Comparison of ENCODE assay signal across 8 mouse cellular contexts in the genomic region with DNA sequence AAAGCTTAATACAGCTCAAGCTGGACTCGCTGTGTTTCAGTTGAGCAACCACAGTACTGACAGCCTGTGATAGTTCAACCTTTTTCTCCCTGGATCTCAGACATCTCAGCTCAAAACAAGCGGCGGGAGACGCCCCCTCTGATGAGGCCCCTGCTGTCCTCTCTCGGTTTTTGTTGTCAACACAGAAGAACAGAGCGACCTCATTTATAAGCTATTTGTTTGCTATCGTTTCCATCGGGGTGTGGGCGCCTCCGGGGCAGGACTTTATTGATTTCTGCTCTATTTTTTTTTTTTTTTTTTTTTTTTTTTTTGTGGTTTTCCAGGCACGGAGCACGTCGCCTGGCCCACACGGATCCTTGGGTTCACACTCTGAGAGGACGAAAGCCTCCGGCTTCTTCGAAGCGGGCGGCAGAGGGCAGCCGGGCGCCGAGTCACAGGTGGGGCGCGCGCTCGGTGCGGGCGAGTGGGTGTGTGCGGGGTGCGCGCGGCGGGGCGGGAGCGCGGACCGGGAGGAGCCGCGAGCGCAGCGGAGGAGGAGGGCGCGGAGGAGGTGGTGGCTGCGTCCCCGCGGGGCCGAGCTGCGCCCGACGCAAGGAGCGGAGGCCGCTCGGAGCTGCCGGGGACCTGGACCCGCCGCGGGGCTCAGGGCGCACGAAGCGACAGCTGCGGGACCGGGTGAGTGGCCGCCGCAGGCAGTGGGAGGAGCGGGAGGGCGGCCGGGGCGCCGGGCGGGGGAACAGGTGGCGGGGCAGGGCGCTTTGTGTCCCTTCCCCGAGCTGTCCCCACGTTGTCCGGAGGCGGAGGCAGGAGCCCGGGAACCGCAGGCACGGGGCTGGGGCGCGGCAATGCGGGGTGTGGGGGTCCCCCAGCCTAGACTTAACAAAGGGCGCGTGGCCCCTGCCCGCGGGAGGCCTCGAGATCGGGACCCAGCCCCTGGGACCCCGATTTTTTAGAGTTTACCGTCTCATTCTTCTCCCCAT. TPM values are rescaled to one million over a fixed set of nuclear protein-coding genes. Genes with fewer than 3 reads are reported as not detected.
A peak's percentile ranks its signal among the peaks of the same experiment; 100 is the strongest.
DNase-seq lines count a peak whose midpoint lies in the region; ATAC-seq lines count a peak whose summit lies in the region.

Gene Dapk1 (plus strand): TSS at position 512 of the 980 bp plus-strand sequence.

- no peaks in the 10 kb centered on the region for H3K9me3 ChIP-seq in intestine, embryonic 15.5 days
- no peaks in the 10 kb centered on the region for H3K9me3 ChIP-seq in megakaryocyte, embryonic 14.5 days

- DNase-seq in adrenal gland, adult 2 months, result peak; percentile 91
- peak; percentile 93 for DNase-seq in embryo, embryonic 11 days
- DNase-seq in gastrocnemius, postnatal 36 days, result peak; percentile 69 to 79
- peak; percentile 75 to 92 for DNase-seq in left cerebral cortex, postnatal 10 days (ENCODE audit: extremely low spot score in 1 of 2, low spot score in 2 of 2)
- DNase-seq in right cerebral cortex, postnatal 25 days, result peak; percentile 89
- DNase-seq in urinary bladder, postnatal 36 days (ENCODE audit: low spot score in 2 of 2), result peak; percentile 80 to 85

- ATAC-seq in intestine, embryonic 15.5 days, result peak; percentile 94

- peak within 1 kb of the TSS; percentile 70 for H3K27ac ChIP-seq in intestine, embryonic 15.5 days

- H3K36me3 ChIP-seq in intestine, embryonic 15.5 days, result no peaks in the 10 kb centered on the region
- peaks cover 37% of the 10 kb centered on the region for H3K36me3 ChIP-seq in megakaryocyte, embryonic 14.5 days (replicated peaks; ENCODE audit: low read length)

- H3K4me2 ChIP-seq in intestine, embryonic 15.5 days (replicated peaks), result peak within 1 kb of the TSS; percentile 96

- peak within 1 kb of the TSS; percentile 78 for H3K9ac ChIP-seq in intestine, embryonic 15.5 days

- under 1% methylated on average over 76 of the region's 90 CpGs for WGBS in intestine, embryonic 15.5 days

- no peaks in the 10 kb centered on the region for H3K4me1 ChIP-seq in intestine, embryonic 15.5 days (replicated peaks)
- peaks cover 36% of the 10 kb centered on the region for H3K4me1 ChIP-seq in megakaryocyte, embryonic 14.5 days

- intact Hi-C loops in gastrocnemius, postnatal 36 days (cut with DNase I), result loop anchor here (2.0 to 5.0 kb wide), 3 partner anchors 86 to 137 kb away; no protein-coding TSS in a partner anchor
- intact Hi-C loops in left cerebral cortex, postnatal 10 days (cut with DNase I), result loop anchor here (5.0 kb wide), 2 partner anchors 76 to 119 kb away; no protein-coding TSS in a partner anchor

- peak within 1 kb of the TSS; percentile 82 for H3K4me3 ChIP-seq in intestine, embryonic 15.5 days (replicated peaks)
- H3K4me3 ChIP-seq in megakaryocyte, embryonic 14.5 days (replicated peaks), result peak within 1 kb of the TSS; percentile 93

- no peaks in the 10 kb centered on the region for H3K27me3 ChIP-seq in intestine, embryonic 15.5 days (replicated peaks)
- H3K27me3 ChIP-seq in megakaryocyte, embryonic 14.5 days (replicated peaks), result peaks cover 12% of the 10 kb centered on the region

RNA-seq across cellular contexts. Expression of gene Dapk1, which starts in this region (rescaled TPM):
- total RNA-seq in adrenal gland, adult 2 months (2021), result 10 to 100 TPM; 15.5 to 18.9 TPM
- 25.8 and 29.9 TPM in 2 replicates for polyA plus RNA-seq in adrenal gland, adult 2 months (2012; rRNA removed)
- total RNA-seq in gastrocnemius, postnatal 36 days (2021), result 1 to 10 TPM; 3.9 to 4.2 TPM
- 10.7 and 11.8 TPM in 2 replicates for polyA plus RNA-seq in intestine, embryonic 15.5 days (2015; fragmentation: Nextera tagmentation; extraction: Ambion mirVana)
- 10 to 100 TPM; 81.3 to 85.1 TPM for total RNA-seq in left cerebral cortex, postnatal 10 days (2021)
- polyA plus RNA-seq in megakaryocyte, embryonic 14.5 days (2012; ENCODE audit: insufficient read depth, low replicate concordance), result 7.4 and 13.9 TPM in 2 replicates

Comparison
In these comparisons a context has a peak if more than half of its experiments do, and no peak if none do; other contexts are left out.
1. Peak in every context shown above with its lines: DNase-seq, ATAC-seq, H3K4me3 ChIP-seq and H3K27ac ChIP-seq.
2. RNA of gene Dapk1 (total RNA-seq): 81.3 to 85.1 TPM in left cerebral cortex, postnatal 10 days; 15.5 to 18.9 TPM in adrenal gland, adult 2 months and 3.9 to 4.2 TPM in gastrocnemius, postnatal 36 days; every median in the first group is over 4 times any median in the second.